Comparison of ENCODE assay signal across 8 mouse cellular contexts in genomic region chr1:51148481-51149137, GRCm38 (mm10).
A peak's percentile ranks its signal among the peaks of the same experiment; 100 is the strongest.
DNase-seq lines count a peak whose midpoint lies in the region; ATAC-seq and TF ChIP-seq lines count a peak whose summit lies in the region.

No protein-coding gene starts in this region.

- no peaks in the 10 kb centered on the region for H3K9me3 ChIP-seq in midbrain, embryonic 14.5 days (ENCODE audit: control insufficient read depth, low read length)

- H3K9ac ChIP-seq in midbrain, embryonic 14.5 days (replicated peaks; ENCODE audit: low read length) = no peak overlapping the region

- H3K4me1 ChIP-seq in midbrain, embryonic 14.5 days (ENCODE audit: control insufficient read depth, insufficient read depth, low read length) = no peaks in the 10 kb centered on the region

- intact Hi-C loops in gastrocnemius, adult 2 months (cut with DNase I) = loop anchor here (2.0 to 10.0 kb wide), 3 partner anchors 146 to 186 kb away; no protein-coding TSS in a partner anchor
- intact Hi-C loops in heart, postnatal 25 days (cut with DNase I) = loop anchor here (5.0 kb wide), 1 partner anchor 144 kb away; no protein-coding TSS in a partner anchor

- peak; percentile 36 for DNase-seq in gastrocnemius, adult 2 months
- no peak for DNase-seq in gastrocnemius, adult 8-10 months (ENCODE audit: low spot score in 2 of 2)
- peak; percentile 52 for DNase-seq in embryo, embryonic 11 days
- DNase-seq in heart, postnatal 25 days (ENCODE audit: low spot score) = peak; percentile 8
- DNase-seq in midbrain, embryonic 14.5 days = peak; percentile 51
- no peak for DNase-seq in adrenal gland, adult 18-20 months (ENCODE audit: low spot score in 2 of 2)
- no peak for DNase-seq in layer of hippocampus, postnatal 10 days (ENCODE audit: low spot score in 2 of 2)

- TF ChIP-seq CTCF in gastrocnemius, adult 2 months (IDR thresholded peaks at IDR 0.05) = peak; percentile 42; the same call in 1 of the 2 replicates

- ATAC-seq in midbrain, embryonic 14.5 days (ENCODE audit: low FRiP score, low TSS enrichment) = no peak
- no peak for ATAC-seq in megakaryocyte, adult 5-6 weeks (ENCODE audit: poor library complexity, severe bottlenecking)

- peak overlapping the region; percentile 0; the same call in 1 of the 2 replicates for H3K4me3 ChIP-seq in gastrocnemius, adult 2 months
- H3K4me3 ChIP-seq in midbrain, embryonic 14.5 days (replicated peaks; ENCODE audit: low read depth, low read length) = no peak overlapping the region

- no peak overlapping the region for H3K4me2 ChIP-seq in midbrain, embryonic 14.5 days (ENCODE audit: low read length)

- no peaks in the 10 kb centered on the region for H3K27me3 ChIP-seq in midbrain, embryonic 14.5 days (ENCODE audit: control insufficient read depth, insufficient read depth, low read length)

- H3K27ac ChIP-seq in gastrocnemius, adult 2 months = peak overlapping the region; percentile 71
- H3K27ac ChIP-seq in midbrain, embryonic 14.5 days (replicated peaks; ENCODE audit: low read depth, low read length) = 0 out of 2 replicates have a peak overlapping the region, but pooled peaks have one; percentile 41

- 61% methylated on average over 9 of the region's 9 CpGs for WGBS in midbrain, embryonic 14.5 days

- no peaks in the 10 kb centered on the region for H3K36me3 ChIP-seq in midbrain, embryonic 14.5 days (ENCODE audit: control insufficient read depth, insufficient read depth, low read length)

Comparison
In these comparisons a context has a peak if more than half of its experiments do, and no peak if none do; other contexts are left out.
1. DNase-seq: peak in gastrocnemius, adult 2 months (single experiment), embryo, embryonic 11 days (single experiment), heart, postnatal 25 days (single experiment) and midbrain, embryonic 14.5 days (single experiment); none in gastrocnemius, adult 8-10 months (0 of 2), adrenal gland, adult 18-20 months (0 of 2) and layer of hippocampus, postnatal 10 days (0 of 2).